Mouse (Mus musculus): ENCODE results near the gene Col5a1.

Gene Col5a1

DNA sequence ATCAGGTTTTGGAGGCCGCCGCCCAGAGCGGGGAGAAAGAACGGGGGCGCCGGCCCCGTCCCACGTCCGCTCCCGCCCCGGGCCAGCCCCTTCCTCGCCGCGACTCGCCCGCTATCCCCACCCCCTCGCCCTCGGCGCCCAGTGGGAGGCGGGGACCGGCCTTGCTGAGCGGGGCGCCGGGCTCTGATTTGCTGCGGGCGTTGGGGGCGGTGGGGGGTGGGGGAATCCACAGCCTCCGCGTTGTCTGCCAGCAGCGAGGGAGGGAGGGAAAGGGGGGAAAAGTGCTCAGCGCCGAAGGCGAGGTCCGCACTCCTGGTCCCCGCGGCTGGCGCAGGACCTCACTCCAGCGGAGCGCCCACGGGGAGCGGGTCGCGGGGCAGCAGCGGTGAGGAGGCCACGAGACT lies at the start of gene Col5a1:
Gene Col5a1, plus strand, starts transcription at position 278 of the 404 bp plus-strand sequence.
- in situ Hi-C loops (cut with MboI, MseI), result no loop called here

DNA sequence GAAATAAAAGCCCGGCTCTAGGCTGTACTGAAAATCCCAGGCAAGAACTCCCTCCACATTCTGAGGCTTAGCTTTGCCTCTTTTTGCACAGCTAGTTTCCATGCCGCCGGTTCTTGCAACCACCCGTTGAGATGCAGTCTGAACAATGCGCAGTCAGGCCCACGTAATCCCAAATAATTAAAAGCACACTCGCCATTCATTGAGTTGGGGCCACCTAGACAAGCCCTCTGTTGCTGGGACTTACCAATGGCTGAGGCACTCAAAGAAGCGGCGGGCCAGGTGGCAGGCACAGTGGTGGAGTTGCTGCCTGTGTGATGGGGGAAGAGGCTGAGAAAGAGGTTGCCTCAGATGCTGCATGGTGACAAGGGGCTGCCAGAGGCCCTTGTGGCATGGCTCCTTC lies 48.1 kb upstream of the Col5a1 start:
- in situ Hi-C loops (cut with MboI, MseI), result no loop called here

DNA sequence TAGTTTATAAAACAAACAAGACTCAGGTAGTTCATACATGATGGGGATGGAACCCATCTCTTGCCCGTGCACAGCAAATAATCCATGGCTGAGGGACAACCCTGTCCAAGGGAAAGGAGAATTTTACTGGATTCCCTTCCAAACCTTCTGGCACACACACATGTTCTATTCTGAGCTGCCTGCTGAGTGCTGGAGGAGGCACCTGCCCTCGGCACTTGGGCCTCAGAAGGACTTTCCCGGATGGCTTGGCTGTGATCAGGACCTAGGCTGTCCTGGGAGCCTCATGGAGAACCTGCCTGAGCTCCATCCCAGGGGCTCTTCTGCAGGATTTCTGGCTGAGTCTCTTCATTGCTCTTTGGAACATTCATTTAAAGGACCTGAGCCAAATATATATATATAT lies 45.3 kb upstream of the Col5a1 start:
- in situ Hi-C loops (cut with MboI, MseI), result no loop called here

DNA sequence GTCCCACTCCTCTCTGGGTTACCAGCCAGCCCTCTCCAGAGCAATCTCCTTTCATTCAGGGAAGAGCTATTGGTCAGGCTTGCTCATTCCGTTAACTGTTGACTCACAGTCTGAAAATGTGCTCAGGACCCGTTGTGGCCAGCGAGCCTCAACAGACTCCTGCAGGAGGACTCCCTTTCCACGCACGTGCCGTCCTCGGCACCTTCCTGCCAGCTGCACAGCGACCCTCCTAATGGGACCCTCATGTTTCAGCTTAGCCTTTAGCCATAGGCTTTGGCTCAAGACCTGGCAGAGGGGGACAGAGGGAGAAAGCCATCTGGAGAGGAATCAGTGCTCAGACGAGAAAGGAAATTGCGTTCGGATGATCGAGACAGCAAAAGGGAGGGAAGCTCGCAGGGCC lies 43.3 kb upstream of the Col5a1 start:
- in situ Hi-C loops (cut with MboI, MseI), result no loop called here

DNA sequence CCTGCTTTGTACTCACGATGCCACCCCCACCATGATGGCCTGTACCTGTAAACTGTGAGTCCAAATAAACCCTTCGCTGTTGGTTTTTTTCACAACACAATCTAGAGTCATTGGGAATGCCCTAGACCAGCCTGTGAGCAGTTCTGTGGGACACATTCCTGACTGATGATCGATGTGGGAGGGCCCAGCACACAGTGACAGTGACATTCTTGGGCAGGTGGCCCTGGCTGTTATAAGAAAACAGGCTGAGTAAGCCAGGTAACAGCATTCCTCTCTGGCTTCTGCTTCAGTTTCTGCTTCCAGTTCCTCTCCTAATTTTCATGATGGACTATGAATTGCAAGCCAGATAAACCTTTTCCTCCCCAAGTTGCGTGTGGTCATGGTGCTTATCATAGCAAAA lies 41.3 kb upstream of the Col5a1 start:
- in situ Hi-C loops (cut with MboI, MseI), result no loop called here

DNA sequence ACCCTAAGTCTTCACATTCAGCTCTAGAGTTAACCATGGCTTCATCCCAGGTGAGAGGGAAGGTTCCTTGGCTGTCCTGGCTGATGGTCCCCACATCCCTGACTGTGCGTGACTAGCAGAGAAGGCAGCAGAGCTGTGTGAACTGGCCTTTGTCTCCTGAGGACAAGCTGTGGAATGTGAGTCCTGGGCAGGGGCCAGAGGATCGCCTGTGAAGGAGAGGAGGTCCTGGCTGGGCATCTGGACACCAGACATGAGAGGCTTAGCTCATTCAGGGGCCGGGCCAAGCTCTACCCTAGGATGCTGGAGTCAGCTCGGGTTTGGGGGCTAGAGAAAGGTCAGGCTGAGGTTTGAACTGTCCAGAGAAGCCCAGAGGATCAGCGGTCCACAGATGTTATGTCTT lies 39.2 kb upstream of the Col5a1 start:
- in situ Hi-C loops (cut with MboI, MseI), result no loop called here

DNA sequence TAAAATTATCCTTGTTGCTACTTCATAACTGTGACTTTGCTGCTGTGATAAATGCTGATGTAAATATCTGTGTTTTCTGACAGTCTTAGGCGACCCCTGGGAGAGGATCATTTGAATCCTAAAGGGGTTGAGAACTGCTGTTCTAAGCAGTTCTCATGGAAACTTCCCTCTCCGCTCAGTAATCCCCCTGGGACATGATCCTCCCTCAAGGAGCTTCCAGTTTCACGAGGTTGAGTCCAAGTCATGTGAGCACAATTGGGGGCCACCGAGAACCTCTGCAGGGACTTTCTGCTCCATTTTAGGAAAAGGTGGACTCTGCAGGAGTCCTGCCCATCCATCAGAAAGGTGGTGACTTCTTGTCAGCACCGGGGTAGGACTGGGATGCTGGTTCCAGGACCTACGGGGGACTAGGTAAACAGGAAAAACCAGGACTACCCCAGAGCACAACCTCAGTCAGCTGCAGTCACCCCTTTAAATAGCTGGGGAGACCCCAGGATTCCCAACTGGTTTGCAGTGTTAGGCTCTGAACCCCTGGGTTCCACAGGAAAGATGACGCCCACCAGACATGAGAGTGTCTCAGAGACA lies 38.3 kb upstream of the Col5a1 start:
- in situ Hi-C loops (cut with MboI, MseI), result no loop called here

DNA sequence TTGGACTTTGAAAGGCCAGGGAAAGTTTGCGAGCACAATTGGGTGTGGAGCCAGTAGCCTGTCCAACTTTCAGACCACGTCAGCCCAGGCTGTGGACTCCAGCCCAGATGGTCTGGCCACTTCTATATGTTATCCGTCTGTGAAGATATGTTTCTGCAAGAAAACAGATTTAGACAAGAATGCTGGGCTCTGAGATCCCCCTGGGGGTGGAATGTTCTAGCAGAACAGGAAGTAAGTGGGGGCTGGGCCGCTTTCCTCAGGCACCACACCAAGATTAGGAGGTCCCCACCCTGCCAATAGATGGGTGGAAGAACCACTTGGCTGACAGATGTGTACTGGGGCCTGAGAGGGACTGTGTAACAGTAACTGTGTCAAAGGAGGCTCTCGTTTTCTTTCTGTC lies 37.8 kb upstream of the Col5a1 start:
- in situ Hi-C loops (cut with MboI, MseI), result no loop called here

DNA sequence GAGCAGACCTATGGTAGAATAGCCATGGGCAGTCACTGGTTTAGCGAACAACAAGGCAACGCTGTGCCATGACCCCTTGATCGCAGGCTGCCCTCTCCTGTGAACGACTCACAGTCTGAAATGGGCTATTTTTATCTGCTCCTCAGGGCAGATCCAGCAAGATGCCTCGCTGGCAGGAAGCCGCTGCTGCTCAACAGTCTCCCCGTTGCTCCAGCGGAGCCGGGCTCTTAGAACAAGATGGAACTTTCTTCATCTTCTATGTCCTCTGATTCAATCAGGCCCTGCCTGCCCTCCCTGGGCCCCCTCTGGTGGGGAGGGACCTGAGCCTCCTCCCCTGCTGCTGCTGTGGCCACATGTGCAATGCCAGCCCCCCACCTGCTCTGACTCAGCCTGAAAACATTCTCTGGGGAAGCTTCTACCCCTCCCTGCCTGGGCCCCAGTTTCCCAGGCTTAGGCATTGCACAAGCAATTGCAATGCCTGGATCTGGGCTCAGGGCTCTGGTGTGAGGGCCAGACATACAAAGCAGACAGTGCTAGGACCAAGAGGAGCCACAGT lies 27.8 kb upstream of the Col5a1 start:
- in situ Hi-C loops (cut with MboI, MseI), result no loop called here

DNA sequence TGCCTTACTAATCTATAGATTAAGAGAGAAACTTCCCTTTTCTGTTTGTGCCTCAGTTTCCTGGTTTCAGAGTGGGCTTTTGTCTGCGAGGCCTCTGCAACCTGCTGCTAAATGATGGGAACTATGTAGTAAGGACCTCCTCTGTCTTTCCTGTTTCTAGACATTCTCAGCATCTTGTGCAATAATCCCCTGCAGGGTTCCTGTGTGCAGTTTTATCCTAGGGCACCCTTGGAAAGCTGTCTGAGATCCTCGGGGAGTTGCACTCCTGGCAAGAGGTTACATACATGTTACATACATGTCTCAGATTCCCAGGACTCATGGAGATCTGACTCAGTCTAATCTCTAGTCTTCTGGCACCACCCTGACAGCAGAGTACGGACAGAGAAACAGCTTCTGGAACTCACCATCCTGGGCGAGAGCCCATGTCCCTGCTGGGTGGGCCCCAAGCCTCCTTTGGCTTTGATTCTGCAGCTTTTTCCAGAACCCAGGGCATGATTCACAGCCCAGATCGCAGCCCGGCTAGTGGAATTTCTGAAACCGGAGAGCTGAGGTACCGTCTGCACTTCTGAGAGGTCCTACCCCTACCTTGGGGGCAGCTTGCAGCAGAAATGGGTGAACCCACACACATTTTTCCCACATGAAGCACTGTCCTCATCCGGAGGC lies 24.5 kb upstream of the Col5a1 start:
- in situ Hi-C loops (cut with MboI, MseI), result no loop called here

DNA sequence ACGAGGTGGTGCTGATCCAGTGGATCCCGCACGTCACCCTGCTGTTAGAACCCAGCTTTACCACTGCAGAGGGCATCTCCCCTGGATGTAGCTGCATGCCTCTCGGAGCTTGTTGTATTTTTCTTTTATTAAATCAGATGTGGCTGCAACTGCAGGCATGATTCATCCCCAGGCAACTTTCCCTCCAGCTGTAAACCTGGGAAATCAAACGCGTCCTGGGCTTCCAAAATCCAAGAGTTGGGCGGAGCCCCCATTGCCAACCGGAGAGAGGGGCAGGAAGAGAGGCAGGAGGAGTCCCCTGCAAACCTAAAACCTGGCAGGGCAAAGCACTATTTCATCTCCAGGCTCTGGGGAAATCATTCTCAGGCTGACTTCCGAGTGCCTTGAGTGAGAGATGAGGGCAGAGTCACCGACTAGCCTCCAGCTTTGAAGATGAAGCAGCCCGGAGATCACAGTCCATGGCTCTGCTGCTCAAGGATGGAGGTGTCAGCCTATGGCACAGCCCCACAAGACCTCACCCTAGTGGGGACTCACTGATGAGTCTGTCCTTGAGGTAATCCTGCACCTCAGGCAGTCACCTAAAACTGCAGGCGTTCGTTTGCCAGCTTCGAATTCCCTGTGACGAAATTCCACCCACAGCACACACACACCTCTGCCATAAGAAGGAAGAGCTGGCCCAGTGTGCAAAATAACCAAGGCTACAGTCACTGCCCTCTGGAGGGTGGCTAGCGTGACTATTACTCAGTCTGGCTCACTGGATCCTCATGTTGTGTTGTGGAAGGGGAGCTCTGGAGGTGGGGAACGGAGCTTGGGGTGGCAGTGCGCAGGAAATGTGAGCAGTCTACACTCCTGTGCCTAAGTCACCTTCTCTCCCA lies 21.5 kb upstream of the Col5a1 start:
- in situ Hi-C loops (cut with MboI, MseI), result no loop called here

DNA sequence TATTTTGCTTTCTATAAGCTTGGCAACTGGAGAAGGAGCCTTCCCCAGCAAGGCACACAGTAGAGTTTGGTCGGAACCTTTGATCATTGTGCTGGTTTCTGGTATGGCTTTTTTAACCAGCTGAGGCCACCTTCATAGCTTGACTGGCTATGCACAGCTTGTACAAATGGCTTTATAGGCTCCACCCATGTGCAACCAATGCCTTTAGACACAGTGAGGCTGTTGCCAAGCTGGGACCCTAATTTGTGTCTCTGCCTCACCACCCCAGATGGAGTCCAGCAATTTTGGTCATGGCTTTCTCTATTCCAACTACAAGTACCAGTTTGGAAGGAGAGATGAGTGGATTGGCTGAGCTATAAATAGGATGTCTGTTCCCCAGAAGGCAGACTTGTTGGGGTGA lies 15.6 kb upstream of the Col5a1 start:
- in situ Hi-C loops (cut with MboI, MseI), result loop anchor here in 1 of 2 experiments (10.0 kb wide), 1 partner anchor 1916 kb away; no protein-coding TSS in a partner anchor

DNA sequence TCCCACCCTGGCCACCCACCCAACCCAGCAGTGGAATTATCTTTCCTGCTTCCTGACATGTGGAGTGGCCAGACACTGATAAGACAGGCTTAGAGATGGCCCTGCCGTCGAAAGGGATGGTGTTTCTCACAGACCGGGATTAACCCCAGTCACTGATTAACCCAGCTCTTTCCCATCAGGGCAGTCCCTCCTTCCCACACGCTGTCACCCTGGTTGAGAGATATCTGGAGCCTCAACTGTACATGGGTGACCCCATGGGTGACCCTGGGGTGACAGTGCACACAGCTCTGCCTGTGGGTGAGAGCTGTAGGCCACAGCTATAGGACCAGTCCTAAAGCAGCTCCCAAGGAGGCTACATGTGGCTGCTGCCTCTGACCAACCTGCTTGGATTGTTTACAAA lies 15.2 kb upstream of the Col5a1 start:
- in situ Hi-C loops (cut with MboI, MseI), result loop anchor here in 1 of 2 experiments (10.0 kb wide), 1 partner anchor 1916 kb away; no protein-coding TSS in a partner anchor

DNA sequence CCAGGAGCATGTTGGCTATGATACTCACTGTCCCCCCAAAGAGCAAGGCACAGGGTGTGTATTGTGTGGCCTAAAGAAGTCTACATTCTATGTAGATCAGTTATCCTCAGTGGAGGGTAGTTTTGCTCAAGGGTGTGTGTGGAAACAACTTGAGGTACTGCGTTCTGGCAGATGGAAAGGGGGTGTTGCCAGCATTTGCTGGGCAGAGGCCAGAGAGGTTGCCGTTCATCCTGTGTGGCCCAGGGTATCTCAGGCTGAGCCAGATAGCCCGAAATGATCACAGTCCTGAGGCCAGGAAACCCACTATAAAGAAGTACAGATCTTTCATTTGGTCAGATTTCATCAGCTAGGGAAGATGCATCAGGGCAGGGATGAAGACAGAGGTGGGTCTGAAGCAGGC lies 13.9 kb upstream of the Col5a1 start:
- in situ Hi-C loops (cut with MboI, MseI), result loop anchor here in 1 of 2 experiments (10.0 kb wide), 1 partner anchor 1917 kb away; no protein-coding TSS in a partner anchor

DNA sequence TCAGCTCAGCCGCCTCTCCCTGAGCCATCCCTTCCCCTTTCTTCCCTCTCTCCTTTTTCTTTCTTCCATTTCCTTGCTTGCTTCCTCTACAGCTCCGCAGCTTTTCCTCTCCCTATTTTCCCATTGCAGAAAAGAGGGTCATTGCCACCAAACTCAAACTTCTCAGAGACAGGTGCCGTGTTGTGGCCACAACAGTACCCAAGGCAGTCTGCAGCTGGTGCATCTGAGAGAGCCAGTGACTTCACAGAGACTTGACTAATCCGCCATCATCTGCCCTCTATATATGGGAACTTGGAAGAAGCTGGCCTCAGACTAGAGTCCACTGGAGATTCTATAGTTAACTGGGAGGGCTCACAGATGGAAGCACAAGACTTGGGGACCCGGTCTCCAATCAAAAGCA lies 13.2 kb upstream of the Col5a1 start:
- in situ Hi-C loops (cut with MboI, MseI), result loop anchor here in 1 of 2 experiments (10.0 kb wide), 1 partner anchor 1918 kb away; no protein-coding TSS in a partner anchor

DNA sequence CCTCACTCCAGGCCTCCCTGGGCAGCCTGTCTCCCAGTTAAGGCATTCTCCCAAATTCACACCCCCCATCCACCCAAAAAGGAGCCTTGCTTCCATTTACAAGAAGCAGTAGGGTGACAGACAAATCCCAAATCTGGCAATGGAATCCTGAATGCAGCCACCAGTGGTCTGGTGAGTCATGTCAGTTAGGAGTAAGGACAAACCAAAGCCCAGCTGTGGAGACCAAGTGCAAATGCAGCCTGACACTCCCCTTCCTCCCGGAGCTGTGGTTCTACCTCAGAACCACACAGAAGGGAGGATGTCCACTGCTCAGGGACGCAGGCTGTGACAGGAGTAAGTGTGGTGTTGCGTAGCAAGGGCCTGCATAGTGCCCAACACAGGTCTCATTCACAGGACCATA lies 11.6 kb upstream of the Col5a1 start:
- in situ Hi-C loops (cut with MboI, MseI), result loop anchor here in 1 of 2 experiments (10.0 kb wide), 1 partner anchor 1920 kb away; no protein-coding TSS in a partner anchor

DNA sequence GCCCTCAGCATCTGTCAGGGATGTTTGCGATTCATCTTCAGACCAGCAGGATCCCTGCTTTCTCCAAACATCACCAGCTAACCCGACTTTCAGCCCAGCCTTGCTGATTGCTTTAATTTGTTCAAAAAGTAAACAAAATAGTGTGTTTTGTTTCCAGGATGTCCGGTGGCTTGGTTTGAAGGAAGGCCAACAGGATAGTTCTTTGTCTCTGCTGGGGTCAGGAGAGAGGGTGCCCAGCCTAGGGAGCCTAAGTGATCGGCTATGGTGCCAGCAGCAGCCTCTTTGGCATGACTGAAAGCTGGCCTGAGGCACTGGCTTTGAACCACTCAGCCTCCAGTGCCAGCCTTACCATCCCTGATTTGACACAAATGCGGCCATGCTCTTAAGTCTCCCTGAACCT lies 11.0 kb upstream of the Col5a1 start:
- in situ Hi-C loops (cut with MboI, MseI), result loop anchor here in 1 of 2 experiments (10.0 kb wide), 1 partner anchor 1920 kb away; no protein-coding TSS in a partner anchor

DNA sequence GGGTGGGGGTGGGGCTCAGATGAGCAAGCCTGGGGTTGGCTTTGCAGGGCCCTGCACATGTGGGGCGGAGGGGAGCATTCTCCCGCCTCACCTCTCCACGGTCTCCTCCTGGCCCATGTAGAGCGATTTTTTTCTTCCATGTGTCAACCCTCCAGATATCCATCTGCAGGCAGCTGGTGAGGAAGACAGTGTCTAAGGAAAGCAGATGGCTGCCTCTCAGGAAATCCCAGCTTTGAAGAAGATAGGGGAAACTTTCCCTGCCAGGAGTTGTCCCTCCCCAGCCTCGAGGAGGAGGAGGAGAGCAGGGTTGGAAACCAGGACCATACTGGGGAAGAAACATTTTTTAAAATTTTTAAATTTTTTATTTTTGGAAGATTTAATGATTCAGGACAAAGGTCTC lies 10.4 kb upstream of the Col5a1 start:
- in situ Hi-C loops (cut with MboI, MseI), result loop anchor here in 1 of 2 experiments (10.0 kb wide), 1 partner anchor 1921 kb away; no protein-coding TSS in a partner anchor

DNA sequence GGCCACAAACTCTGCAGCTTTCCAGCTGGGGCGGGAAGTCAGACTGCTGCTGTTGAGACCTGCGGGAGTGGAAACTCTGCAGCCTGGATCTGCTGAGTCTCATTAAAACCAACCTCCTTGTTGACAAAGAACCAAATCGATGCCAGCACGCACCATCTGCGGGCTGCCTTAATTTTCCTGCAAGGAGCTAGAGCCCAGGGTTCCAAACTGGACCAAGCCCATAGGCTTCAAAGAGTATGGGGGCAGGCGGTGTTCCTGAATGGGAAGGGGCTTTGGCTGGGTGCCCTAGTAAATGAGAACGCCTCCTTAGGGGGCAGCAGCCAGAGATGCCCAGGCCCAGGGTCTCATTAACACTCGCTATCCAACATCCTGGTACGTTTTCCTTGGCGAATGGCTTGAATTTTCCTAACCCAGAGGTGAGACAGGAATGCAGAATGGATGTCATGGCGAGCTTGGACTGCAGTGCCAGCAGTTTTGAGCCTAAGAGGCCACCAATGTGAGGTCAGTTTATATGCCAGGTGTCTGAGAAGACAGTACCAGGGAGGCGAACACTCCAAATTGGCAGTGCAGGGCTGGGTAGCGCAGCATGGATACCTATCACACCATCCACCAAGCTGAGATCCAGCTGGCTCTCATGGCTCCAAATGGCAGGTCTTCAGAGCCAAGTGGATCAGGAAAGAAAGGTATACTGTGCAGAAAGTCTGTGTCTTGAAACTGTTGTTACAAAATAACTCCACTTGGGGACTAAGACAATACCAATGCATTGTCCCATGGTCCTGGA lies 9.3 kb upstream of the Col5a1 start:
- in situ Hi-C loops (cut with MboI, MseI), result loop anchor here in 1 of 2 experiments (10.0 kb wide), 1 partner anchor 1922 kb away; no protein-coding TSS in a partner anchor

DNA sequence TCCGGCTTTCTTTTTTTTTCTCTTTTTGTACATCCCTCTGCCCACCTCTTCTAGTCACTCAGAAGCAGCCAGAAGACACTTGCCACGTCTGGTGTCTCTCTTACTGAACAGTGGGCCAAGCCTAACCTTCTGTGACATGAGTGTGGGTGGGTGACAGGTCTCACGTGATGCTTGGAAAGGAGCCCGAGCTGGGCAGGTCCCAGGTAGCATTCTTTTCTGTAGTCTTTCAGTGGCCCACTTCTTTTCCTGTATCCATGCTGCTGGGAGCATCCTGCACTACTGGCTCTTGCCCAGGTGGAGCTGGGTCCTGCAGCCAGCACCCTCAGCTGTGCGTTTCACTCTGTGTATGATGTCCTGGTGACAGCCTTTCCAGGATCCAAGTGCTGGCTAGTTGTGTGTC lies 8.2 kb upstream of the Col5a1 start:
- in situ Hi-C loops (cut with MboI, MseI), result loop anchor here in 1 of 2 experiments (10.0 kb wide), 1 partner anchor 1923 kb away; no protein-coding TSS in a partner anchor

DNA sequence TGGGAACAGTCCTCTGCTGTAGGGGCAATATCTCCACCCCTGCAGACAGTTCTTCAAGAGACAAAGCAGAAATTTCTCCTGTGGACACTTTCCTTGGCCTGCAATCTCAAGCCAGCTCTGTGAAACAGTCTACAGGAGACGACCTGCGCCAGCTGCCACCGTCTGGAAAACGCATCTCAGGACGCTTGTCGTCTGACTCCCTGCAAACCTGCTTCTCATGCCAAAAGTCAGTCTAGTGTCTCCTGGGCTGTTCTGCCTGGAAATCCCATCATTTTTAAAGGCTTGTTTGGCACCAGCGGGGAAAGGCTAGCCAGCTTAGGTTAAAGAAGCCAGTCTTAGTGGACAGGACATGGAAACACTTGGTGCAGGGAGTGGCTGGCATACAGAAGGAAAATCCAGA lies 2.9 kb upstream of the Col5a1 start:
- in situ Hi-C loops (cut with MboI, MseI), result no loop called here

Data from T-helper 17 cell (primary cell).